Mouse (Mus musculus) embryonic facial prominence, embryonic 15.5 days (tissue): ENCODE data around the gene Ltbp3. TPM values are rescaled to one million over a fixed set of nuclear protein-coding genes. Genes with fewer than 3 reads are reported as not detected.

Source experiments
- ATAC-seq: fragments of 200-750 bp; cut with Nextera tagmentation; 2 replicates; pipeline ENCODE4 v1.8.0; 2017; ENCODE audit warnings: low read depth, moderate TSS enrichment; ENCODE audit not compliant: insufficient number of reproducible peaks, low FRiP score, low TSS enrichment
- H3K27ac ChIP-seq: fragments of 300-500 bp; sonication (generic); replicated peaks from 2 replicates; pipeline ENCODE4 v1.5.1; 2015; ENCODE audit warnings: mild to moderate bottlenecking, inconsistent platforms
- H3K27me3 ChIP-seq: fragments of 300-500 bp; sonication (generic); 2 replicates; pipeline ENCODE4 v1.6.1; 2015; ENCODE audit warnings: inconsistent platforms
- H3K36me3 ChIP-seq: fragments of 300-500 bp; sonication (generic); 2 replicates; pipeline ENCODE4 v1.6.1; 2015; ENCODE audit warnings: mild to moderate bottlenecking, inconsistent platforms
- H3K4me1 ChIP-seq: fragments of 300-500 bp; sonication (generic); 2 replicates; pipeline ENCODE4 v1.6.1; 2015; ENCODE audit warnings: inconsistent platforms
- H3K4me2 ChIP-seq: fragments of 300-500 bp; sonication (generic); replicated peaks from 2 replicates; pipeline ENCODE4 v1.6.1; 2015; ENCODE audit warnings: mild to moderate bottlenecking, inconsistent platforms
- H3K4me3 ChIP-seq: fragments of 300-500 bp; sonication (generic); replicated peaks from 2 replicates; pipeline ENCODE4 v1.5.1; 2015; ENCODE audit warnings: mild to moderate bottlenecking, inconsistent platforms
- H3K9ac ChIP-seq: fragments of 300-500 bp; sonication (generic); 2 replicates; pipeline ENCODE4 v1.6.1; 2015; ENCODE audit warnings: inconsistent platforms
- H3K9me3 ChIP-seq: fragments of 300-500 bp; sonication (generic); replicated peaks from 2 replicates; pipeline ENCODE4 v1.6.1; 2016; ENCODE audit warnings: inconsistent platforms
- WGBS: fragments of 180-500 bp; shearing (Covaris S2); methylation state at CpG from one replicate; pipeline ENCODE4 v1.1.7; 2015; 5-methylcytosine and 5-hydroxymethylcytosine counted together
- polyA plus RNA-seq: library from polyadenylated mRNA; unstranded; fragments of >200 nt; fragmentation: Nextera tagmentation; extraction: Ambion mirVana; gene quantifications from 2 replicates; pipeline ENCODE4 v1.2.1, GENCODE M21; 2015

The Ltbp3 gene
- polyA plus RNA-seq, 1 experiment from 2014 or later, result 53.5 TPM

DNA sequence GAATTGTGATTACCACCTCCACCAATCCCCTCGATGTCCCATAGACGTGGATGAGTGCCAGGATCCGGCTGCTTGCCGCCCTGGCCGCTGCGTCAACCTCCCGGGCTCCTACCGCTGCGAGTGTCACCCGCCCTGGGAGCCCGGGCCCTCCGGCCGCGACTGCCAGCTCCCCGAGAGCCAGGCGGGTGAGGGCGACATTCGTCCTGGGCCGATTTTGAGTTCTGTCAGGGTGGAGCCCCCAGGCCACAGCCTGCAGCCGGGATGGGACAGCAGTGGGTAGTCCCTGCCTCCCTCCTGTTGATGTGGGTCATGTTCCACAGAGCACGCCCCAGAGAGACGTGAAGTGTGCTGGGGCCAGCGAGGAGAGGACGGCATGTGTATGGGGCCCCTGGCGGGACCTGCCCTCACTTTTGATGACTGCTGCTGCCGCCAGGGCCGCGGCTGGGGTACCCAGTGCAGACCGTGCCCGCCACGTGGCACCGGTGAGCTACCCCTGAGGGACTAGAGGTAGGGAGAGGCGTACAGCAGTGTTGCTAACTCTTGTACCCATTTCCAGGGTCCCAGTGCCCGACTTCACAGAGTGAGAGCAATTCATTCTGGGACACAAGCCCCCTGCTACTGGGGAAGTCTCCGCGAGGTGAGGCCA, 16.4 kb downstream of the Ltbp3 start:
- Histone ChIP-seq H3K27ac (no peak overlapping the region), H3K4me2 (peak overlapping the region; percentile 16), H3K9ac (no peak overlapping the region), H3K9me3 (no peaks in the 10 kb centered on the region), H3K36me3 (peaks cover 70% of the 10 kb centered on the region), H3K4me3 (peak overlapping the region; percentile 9), H3K4me1 (peaks cover 12% of the 10 kb centered on the region), H3K27me3 (peaks cover 23% of the 10 kb centered on the region)
- WGBS, result 26% methylated on average over 27 of the region's 36 CpGs
- ATAC-seq, result peak; percentile 24; the same call in 1 of the 2 replicates

DNA sequence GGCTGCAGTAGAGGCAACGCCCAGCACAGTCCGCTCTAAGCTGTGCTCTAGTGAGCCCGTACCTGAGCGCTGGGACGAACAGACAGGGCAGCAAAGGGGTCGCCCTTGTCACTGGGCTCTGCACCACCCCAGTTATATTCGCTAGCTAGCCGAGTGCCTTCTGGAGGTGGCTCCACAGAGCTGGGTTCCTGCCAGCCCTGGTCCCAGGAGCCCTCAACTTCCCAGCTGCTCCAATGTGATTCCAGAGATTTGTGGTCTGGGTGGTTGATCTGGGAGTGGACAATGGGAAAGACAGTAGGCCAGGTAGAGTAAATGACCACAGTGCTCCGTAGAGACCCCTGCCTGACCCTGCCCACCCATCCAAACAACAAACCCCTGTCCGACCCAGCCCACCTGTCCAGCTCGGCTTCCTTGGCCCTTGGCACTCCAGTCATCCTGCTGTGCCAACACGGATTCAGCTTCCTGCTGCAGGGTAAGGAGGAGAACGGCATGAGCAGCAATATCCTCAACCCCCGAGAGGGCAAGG, 18.2 kb downstream of the Ltbp3 start:
- H3K27ac ChIP-seq, result no peak overlapping the region
- ATAC-seq, result no peak
- peaks cover 70% of the 10 kb centered on the region for H3K36me3 ChIP-seq
- no peak overlapping the region for H3K4me2 ChIP-seq
- H3K9ac ChIP-seq, result no peak overlapping the region
- H3K4me1 ChIP-seq, result peaks cover 12% of the 10 kb centered on the region
- H3K9me3 ChIP-seq, result no peaks in the 10 kb centered on the region
- no peak overlapping the region for H3K4me3 ChIP-seq
- 86% methylated on average over 14 of the region's 14 CpGs for WGBS
- peaks cover 23% of the 10 kb centered on the region for H3K27me3 ChIP-seq

DNA sequence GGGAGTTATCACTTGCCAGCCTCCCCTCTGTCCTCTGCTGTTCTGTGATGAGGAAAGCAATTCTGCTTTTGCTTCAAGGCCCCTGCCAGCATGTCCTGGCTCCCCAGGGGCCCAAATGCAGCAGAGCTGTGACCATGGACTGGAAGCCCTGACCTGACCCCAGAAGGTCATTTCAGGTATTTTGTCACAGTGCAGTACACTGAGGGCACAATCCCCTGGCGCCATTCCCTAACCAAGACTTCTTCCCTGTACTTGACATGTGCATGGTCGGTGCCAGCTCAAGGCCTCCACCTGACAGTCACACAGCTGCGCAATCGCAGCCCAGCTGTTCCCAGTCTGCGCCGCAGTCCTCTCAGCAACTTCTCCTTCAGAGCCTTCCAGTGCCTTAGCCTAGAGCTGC, 22.5 kb downstream of the Ltbp3 start:
- Histone ChIP-seq H3K4me2 (no peak overlapping the region), H3K9me3 (no peaks in the 10 kb centered on the region), H3K4me1 (0 out of 2 replicates have a peak, but pooled peaks cover under 1% of the 10 kb centered on the region), H3K9ac (no peak overlapping the region), H3K4me3 (no peak overlapping the region), H3K27ac (no peak overlapping the region), H3K36me3 (peaks cover 94% of the 10 kb centered on the region), H3K27me3 (no peaks in the 10 kb centered on the region)
- WGBS, result 90% methylated on average over 6 of the region's 6 CpGs
- ATAC-seq, result no peak

DNA sequence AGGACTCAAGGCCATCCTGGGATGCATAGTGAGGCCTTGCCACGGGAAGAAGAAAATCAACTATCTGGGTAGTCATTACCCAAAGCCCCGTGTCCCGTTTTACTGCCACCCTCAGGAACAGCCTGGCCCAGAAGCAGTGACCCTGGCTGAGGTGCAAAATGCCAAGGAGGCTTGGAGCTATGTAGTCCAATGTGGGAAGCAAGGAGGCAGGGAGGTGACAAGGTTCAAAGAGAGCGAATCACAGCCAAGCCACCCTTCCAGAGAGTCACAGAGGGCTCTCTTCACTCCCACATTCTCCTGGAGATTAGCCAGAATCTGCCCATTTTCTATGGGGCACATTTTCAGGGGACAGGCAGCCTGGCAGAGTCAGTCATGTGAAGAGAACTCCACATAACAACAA, 26.6 kb downstream of the Ltbp3 start:
- Histone ChIP-seq H3K9me3 (no peaks in the 10 kb centered on the region), H3K27ac (no peak overlapping the region), H3K9ac (no peak overlapping the region), H3K4me2 (no peak overlapping the region), H3K4me1 (peaks cover 25% of the 10 kb centered on the region), H3K36me3 (peaks cover 72% of the 10 kb centered on the region), H3K4me3 (no peak overlapping the region), H3K27me3 (no peaks in the 10 kb centered on the region)
- WGBS, result 86% methylated on average over 4 of the region's 4 CpGs
- ATAC-seq, result no peak

DNA sequence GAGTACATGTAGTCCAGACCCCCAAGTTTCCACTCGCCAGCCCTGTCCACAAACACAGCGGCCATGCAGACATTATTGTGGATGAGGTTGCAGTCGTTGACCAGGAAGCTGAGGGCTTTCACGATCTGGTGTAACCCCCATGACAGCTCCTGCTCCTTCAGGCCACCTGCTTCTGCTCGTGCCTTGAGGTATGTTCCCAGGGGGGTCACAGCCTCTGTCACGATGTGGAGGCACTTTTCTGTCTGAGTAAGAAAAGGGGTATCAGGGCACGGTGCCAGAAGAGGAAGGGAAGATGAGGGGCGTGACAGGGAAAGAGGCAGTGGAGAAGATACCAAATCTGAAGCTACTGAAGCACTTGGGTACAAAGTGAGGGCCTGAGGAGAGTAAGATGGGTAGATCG, 29.6 kb downstream of the Ltbp3 start:
- Histone ChIP-seq H3K27me3 (no peaks in the 10 kb centered on the region), H3K9me3 (no peaks in the 10 kb centered on the region), H3K4me3 (peak overlapping the region; percentile 83), H3K9ac (peak overlapping the region; percentile 98), H3K27ac (peak overlapping the region; percentile 83; the same call in 1 of the 2 replicates), H3K4me2 (peak overlapping the region; percentile 85), H3K4me1 (peaks cover 25% of the 10 kb centered on the region), H3K36me3 (peaks cover 46% of the 10 kb centered on the region)
- no peak for ATAC-seq
- WGBS, result 31% methylated on average over 9 of the region's 9 CpGs

DNA sequence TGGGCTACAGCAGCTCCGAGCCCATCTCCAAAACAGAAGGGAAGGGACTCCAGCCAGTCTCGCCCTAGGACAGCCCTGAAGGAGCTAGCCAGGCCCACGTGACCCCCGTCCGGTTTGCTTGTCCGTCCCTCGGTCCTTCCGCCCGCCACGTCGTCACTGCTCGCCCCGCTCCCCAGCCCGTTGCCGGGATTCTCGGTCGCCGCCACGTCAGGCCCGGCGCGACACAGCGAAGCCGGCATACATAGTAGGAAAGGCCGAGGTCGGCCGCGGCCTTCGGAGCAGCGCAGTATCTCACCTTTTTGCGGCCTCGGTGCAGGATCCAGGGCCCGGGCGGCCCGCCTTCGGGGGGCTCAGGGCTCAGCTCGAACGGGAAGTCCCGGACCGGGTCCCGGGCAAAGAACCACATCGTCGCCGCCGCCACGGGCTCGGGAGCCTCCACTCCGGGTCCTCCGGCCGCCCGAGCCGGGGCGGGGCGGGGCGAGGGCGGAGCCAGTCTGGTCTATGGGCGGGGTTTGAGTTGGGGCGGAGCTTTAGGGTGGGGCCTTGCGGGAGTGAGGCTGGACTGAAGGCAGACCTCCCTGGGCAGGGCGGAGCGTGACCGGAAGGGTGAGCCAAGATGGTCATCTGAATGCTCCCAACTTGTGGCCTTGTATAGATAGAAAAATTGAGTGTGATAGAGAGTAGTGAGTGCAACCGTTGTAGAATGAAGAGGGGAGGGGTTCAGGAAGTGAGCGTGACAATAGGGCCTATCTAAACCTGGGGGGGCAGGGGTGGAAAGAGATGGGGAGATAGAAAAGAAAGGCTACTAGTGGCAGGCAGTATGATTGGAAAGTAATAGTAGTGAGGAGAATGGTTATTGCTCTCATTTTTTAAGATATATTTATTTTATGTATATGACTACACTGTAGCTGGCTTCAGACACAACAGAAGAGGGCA, 30.5 kb downstream of the Ltbp3 start, which contains the start of gene Scyl1:
Gene Scyl1 (minus strand): TSS at position 495 of the 936 bp plus-strand sequence.
- H3K4me2 ChIP-seq, result peak within 1 kb of the TSS; percentile 85
- no peaks in the 10 kb centered on the region for H3K27me3 ChIP-seq
- H3K9ac ChIP-seq, result peak within 1 kb of the TSS; percentile 98
- ATAC-seq, result peak; percentile 95
- peak within 1 kb of the TSS; percentile 83 for H3K27ac ChIP-seq
- under 1% methylated on average over 64 of the region's 64 CpGs for WGBS
- no peaks in the 10 kb centered on the region for H3K9me3 ChIP-seq
- H3K4me1 ChIP-seq, result peaks cover 25% of the 10 kb centered on the region
- H3K36me3 ChIP-seq, result peaks cover 37% of the 10 kb centered on the region
- H3K4me3 ChIP-seq, result peak within 1 kb of the TSS; percentile 83

DNA sequence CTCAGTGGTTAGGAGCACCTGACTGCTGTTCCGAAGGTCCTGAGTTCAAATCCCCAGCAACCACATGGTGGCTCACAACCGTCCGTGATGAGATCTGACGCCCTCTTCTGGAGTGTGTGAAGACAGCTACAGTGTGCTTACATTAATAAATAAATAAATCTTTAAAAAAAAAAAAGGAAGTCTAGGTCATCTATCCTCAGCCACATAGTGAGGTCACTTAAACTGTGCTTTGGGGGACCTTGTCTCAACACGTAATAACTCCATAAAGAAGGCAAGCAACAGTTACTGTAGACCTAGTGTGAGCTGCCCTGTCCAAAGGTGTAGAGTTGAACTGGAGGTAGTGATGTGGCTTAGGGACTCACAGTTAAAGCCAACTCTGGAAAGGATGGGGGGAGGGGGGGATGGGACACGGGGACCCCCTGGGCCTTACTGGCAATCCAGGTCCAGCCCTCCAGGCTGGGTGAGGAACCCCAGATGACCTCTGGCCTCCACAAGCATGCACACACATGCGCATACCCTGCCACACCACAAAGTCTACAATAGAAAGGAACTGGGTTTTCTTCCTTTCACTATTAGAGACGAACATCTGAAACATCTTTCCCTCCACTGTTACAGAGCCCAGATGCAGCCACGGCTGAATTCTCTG, 36.8 kb downstream of the Ltbp3 start:
- Histone ChIP-seq H3K36me3 (no peaks in the 10 kb centered on the region), H3K9me3 (no peaks in the 10 kb centered on the region), H3K27me3 (no peaks in the 10 kb centered on the region), H3K9ac (no peak overlapping the region), H3K4me1 (no peaks in the 10 kb centered on the region), H3K4me3 (no peak overlapping the region), H3K4me2 (no peak overlapping the region), H3K27ac (no peak overlapping the region)
- WGBS, result 76% methylated on average over 9 of the region's 9 CpGs
- no peak for ATAC-seq

DNA sequence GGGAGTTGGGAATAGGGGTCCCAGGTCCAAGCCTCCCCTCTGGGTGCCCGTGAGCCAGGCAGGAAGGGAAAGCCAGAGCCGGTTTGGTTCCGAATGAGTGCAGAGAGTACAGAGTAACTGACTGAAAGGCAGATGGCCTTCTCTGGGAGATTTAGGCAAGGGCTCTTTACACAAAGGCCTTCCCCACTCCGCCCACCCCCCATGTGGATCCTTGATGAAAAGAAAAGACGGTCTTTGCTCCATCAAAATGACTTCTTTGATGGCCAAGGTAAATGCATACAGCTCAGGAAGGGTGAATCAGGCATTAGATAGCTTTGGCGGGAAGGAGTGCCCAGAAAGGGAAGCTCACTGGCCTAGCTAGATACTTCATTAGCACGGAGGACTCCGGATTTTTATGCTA, 37.6 kb downstream of the Ltbp3 start:
- Histone ChIP-seq H3K9me3 (no peaks in the 10 kb centered on the region), H3K4me3 (no peak overlapping the region), H3K4me2 (no peak overlapping the region), H3K4me1 (no peaks in the 10 kb centered on the region), H3K27me3 (no peaks in the 10 kb centered on the region), H3K27ac (no peak overlapping the region), H3K36me3 (no peaks in the 10 kb centered on the region), H3K9ac (no peak overlapping the region)
- 56% methylated on average over 8 of the region's 8 CpGs for WGBS
- no peak for ATAC-seq

DNA sequence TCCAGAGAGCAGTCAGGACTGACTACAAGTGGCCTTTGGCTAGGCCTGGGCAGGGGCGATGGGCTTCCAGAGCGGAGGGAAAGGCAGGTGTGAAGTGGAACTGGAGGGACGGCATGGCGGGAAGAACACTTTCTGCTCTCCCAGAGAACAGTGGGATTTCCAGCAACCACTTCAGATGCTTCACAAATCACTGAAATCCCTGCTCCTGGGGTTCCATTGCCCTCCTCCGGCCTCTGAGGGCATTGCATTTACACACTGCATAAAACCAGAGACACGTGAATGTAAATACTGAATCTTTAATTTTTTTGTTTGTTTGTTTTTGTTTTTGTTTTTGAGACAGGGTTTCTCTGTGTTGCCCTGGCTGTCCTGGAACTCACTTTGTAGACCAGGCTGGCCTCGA, 39.5 kb downstream of the Ltbp3 start:
- H3K27me3 ChIP-seq, result no peaks in the 10 kb centered on the region
- H3K36me3 ChIP-seq, result no peaks in the 10 kb centered on the region
- H3K27ac ChIP-seq, result no peak overlapping the region
- no peaks in the 10 kb centered on the region for H3K9me3 ChIP-seq
- no peak overlapping the region for H3K4me3 ChIP-seq
- no peak overlapping the region for H3K9ac ChIP-seq
- no peaks in the 10 kb centered on the region for H3K4me1 ChIP-seq
- ATAC-seq, result no peak
- 72% methylated on average over 7 of the region's 7 CpGs for WGBS
- no peak overlapping the region for H3K4me2 ChIP-seq

DNA sequence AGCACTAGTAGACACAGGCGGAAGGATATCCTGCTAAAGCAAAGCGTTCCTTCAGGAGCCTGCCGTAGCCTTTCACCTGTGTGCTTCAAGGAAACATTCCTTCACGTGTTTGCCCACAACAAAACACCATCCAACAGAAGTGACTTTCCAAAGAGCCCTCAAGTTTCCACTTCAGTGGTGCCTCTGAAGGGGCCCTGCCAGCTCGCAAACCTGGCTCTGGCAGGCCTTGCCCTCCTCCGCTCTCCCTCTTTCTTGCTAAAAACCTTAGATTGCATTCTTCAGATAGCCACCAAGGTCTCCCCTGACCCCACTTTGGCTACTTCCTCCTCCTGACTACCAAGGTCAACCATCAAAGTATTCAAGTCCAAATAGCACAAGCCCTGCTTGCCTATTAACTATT, 40.8 kb downstream of the Ltbp3 start:
- Histone ChIP-seq H3K27ac (no peak overlapping the region), H3K4me2 (no peak overlapping the region), H3K36me3 (no peaks in the 10 kb centered on the region), H3K9ac (no peak overlapping the region), H3K4me3 (no peak overlapping the region), H3K4me1 (peaks cover under 1% of the 10 kb centered on the region; the same call in 1 of the 2 replicates), H3K27me3 (no peaks in the 10 kb centered on the region), H3K9me3 (no peaks in the 10 kb centered on the region)
- 90% methylated on average over 6 of the region's 6 CpGs for WGBS
- ATAC-seq, result no peak

DNA sequence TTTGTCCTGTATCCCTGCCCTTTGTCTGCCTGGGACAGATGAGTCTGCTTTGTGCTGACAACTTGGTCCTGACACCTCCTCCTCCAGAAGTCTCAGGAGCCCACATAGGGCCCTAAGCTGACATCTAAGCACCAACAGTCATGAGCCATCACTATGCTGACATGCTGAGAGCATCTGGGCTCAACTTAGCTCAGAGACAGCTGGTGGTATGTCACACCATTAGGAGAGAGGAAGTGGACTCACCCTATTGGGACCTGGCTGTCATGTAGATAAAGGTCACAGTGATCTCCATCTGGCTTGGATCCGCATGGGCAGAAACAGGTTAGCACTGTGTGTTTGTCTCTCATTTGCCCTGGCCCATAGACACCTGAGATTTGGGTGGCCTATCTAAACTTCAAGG, 41.4 kb downstream of the Ltbp3 start:
- H3K9me3 ChIP-seq, result no peaks in the 10 kb centered on the region
- 79% methylated on average over 1 of the region's 1 CpGs for WGBS

More for the DNA sequence above, 41.4 kb downstream of the Ltbp3 start:
- Histone ChIP-seq H3K4me2 (no peak overlapping the region), H3K27me3 (no peaks in the 10 kb centered on the region), H3K36me3 (no peaks in the 10 kb centered on the region), H3K9ac (no peak overlapping the region), H3K4me3 (no peak overlapping the region), H3K4me1 (peaks cover 5% of the 10 kb centered on the region; the same call in 1 of the 2 replicates), H3K27ac (no peak overlapping the region)
- ATAC-seq, result no peak
